Mouse (Mus musculus) megakaryocyte progenitor cell, adult 5-6 weeks (primary cell): ENCODE data around the gene Dennd1b. TPM values are rescaled to one million over a fixed set of nuclear protein-coding genes. Genes with fewer than 3 reads are reported as not detected.
A peak's percentile ranks its signal among the peaks of the same experiment; 100 is the strongest.

ENCODE experiments used
- ATAC-seq: replicated peaks from 2 replicates; pipeline ENCODE4 v1.8.0; 2016; ENCODE audit warnings: mild to moderate bottlenecking, moderate TSS enrichment, inconsistent platforms; ENCODE audit not compliant: poor library complexity
- total RNA-seq, 2 experiments: library from RNA; stranded (forward) in 1 of 2; stranded (reverse) in 1 of 2; fragments of 157-497, 149-512 nt in 1 of 2; fragments of 200-1000 nt in 1 of 2; gene quantifications; 2 replicates each; pipeline versions ENCODE4 v1.2.3 to v1.2.4; 2015 to 2017

Gene Dennd1b
- total RNA-seq, 2 experiments from 2014 or later = 21.5 to 35.7 TPM

- peak; percentile 32 for ATAC-seq
Measured at GRCm38 (mm10) chr1:138962266-138963101, 751 bp upstream of the Dennd1b start.

- peak; percentile 16 for ATAC-seq
Measured at GRCm38 (mm10) chr1:138963868-138964458, 728 bp downstream of the Dennd1b start.

- ATAC-seq = no peak
Measured at GRCm38 (mm10) chr1:138965069-138965468, 1.8 kb downstream of the Dennd1b start.

- no peak for ATAC-seq
Measured at GRCm38 (mm10) chr1:138965511-138965910, 2.3 kb downstream of the Dennd1b start.

GRCm38 (mm10) chr1:138967450-138967849, 4.2 kb downstream of the Dennd1b start:
- peak; percentile 55 for ATAC-seq

- no peak for ATAC-seq
Measured at GRCm38 (mm10) chr1:138970053-138970452, 6.8 kb downstream of the Dennd1b start.

- ATAC-seq = peak; percentile 62
Measured at GRCm38 (mm10) chr1:138973541-138974224, 10.4 kb downstream of the Dennd1b start.

GRCm38 (mm10) chr1:138974836-138975235, 11.6 kb downstream of the Dennd1b start:
- no peak for ATAC-seq

- peak; percentile 69 for ATAC-seq
Measured at GRCm38 (mm10) chr1:138975945-138976344, 12.7 kb downstream of the Dennd1b start.

GRCm38 (mm10) chr1:138982203-138982602, 19.0 kb downstream of the Dennd1b start:
- peak; percentile 77 for ATAC-seq

GRCm38 (mm10) chr1:138982611-138983010, 19.4 kb downstream of the Dennd1b start:
- ATAC-seq = no peak

GRCm38 (mm10) chr1:138983064-138983463, 19.8 kb downstream of the Dennd1b start:
- ATAC-seq = no peak

- ATAC-seq = no peak
Measured at GRCm38 (mm10) chr1:138983465-138983864, 20.2 kb downstream of the Dennd1b start.

GRCm38 (mm10) chr1:138984161-138984560, 20.9 kb downstream of the Dennd1b start:
- no peak for ATAC-seq

GRCm38 (mm10) chr1:138992384-138993138, 29.3 kb downstream of the Dennd1b start:
- no peak for ATAC-seq

- ATAC-seq = no peak; the same call in 1 of the 2 replicates
Measured at GRCm38 (mm10) chr1:138995621-138996380, 32.6 kb downstream of the Dennd1b start.

GRCm38 (mm10) chr1:138996663-138997062, 33.4 kb downstream of the Dennd1b start:
- ATAC-seq = no peak

GRCm38 (mm10) chr1:139000675-139001379, 37.6 kb downstream of the Dennd1b start:
- ATAC-seq = peak; percentile 66

GRCm38 (mm10) chr1:139003503-139003902, 40.3 kb downstream of the Dennd1b start:
- ATAC-seq = peak; percentile 72

GRCm38 (mm10) chr1:139006000-139006399, 42.8 kb downstream of the Dennd1b start:
- ATAC-seq = no peak
